10 mouse cellular contexts compared by ENCODE assay signal in genomic region chr14:31605514-31605913, GRCm38 (mm10). TPM values are rescaled to one million over a fixed set of nuclear protein-coding genes. Genes with fewer than 3 reads are reported as not detected.
DNase-seq lines count a peak whose midpoint lies in the region; ATAC-seq and TF ChIP-seq lines count a peak whose summit lies in the region.
"Had no signal": no experiment of that assay in that cellular context is flagged by ENCODE, and none has a peak within 500 bp of the region (broad histone marks: within the 10 kb centered on the region; RNA-seq: fewer than 3 reads in every experiment).

No protein-coding gene starts in this region.

- H3K4me2 ChIP-seq in kidney, postnatal 0 days (ENCODE audit: low read length) = no peak overlapping the region
- no peak overlapping the region for H3K4me2 ChIP-seq in kidney, embryonic 16.5 days (replicated peaks; ENCODE audit: low read depth, low read length)
- no peak overlapping the region for H3K4me2 ChIP-seq in liver, embryonic 14.5 days (ENCODE audit: low read depth)

- H3K27me3 ChIP-seq in kidney, postnatal 0 days (ENCODE audit: insufficient read depth, low read length) = no peaks in the 10 kb centered on the region
- no peaks in the 10 kb centered on the region for H3K27me3 ChIP-seq in kidney, embryonic 16.5 days (ENCODE audit: insufficient read depth, low read length)
- H3K27me3 ChIP-seq in E14TG2a.4 (ENCODE audit: insufficient read depth, low read length) = no peaks in the 10 kb centered on the region
- H3K27me3 ChIP-seq in liver, embryonic 14.5 days (ENCODE audit: control insufficient read depth, insufficient read depth, low read length) = no peaks in the 10 kb centered on the region

- H3K36me3 ChIP-seq in kidney, postnatal 0 days (ENCODE audit: insufficient read depth, low read length) = no peaks in the 10 kb centered on the region
- H3K36me3 ChIP-seq in kidney, embryonic 16.5 days (ENCODE audit: insufficient read depth, low read length) = no peaks in the 10 kb centered on the region
- H3K36me3 ChIP-seq in E14TG2a.4 (ENCODE audit: insufficient read depth, low read length) = no peaks in the 10 kb centered on the region
- no peaks in the 10 kb centered on the region for H3K36me3 ChIP-seq in liver, embryonic 14.5 days (replicated peaks; ENCODE audit: control insufficient read depth, insufficient read depth, low read depth)

- H3K9ac ChIP-seq in kidney, postnatal 0 days (ENCODE audit: low read depth, low read length) = no peak overlapping the region
- no peak overlapping the region for H3K9ac ChIP-seq in kidney, embryonic 16.5 days (replicated peaks; ENCODE audit: low read length)
- H3K9ac ChIP-seq in liver, embryonic 14.5 days (replicated peaks) = no peak overlapping the region

- no peaks in the 10 kb centered on the region for H3K4me1 ChIP-seq in kidney, postnatal 0 days (replicated peaks; ENCODE audit: insufficient read depth, low read length)
- H3K4me1 ChIP-seq in kidney, embryonic 16.5 days (ENCODE audit: insufficient read depth, low read length) = no peaks in the 10 kb centered on the region
- H3K4me1 ChIP-seq in E14TG2a.4 (replicated peaks; ENCODE audit: low read depth, low read length) = peaks cover 3% of the 10 kb centered on the region; the same call in 1 of the 2 replicates
- peaks cover 14 to 17% of the 10 kb centered on the region in 2 experiments for H3K4me1 ChIP-seq in liver, embryonic 14.5 days (replicated peaks; ENCODE audit: control insufficient read depth in 2 of 2, insufficient read depth in 2 of 2, low read length in 1 of 2)

- H3K27ac ChIP-seq in kidney, postnatal 0 days = no peak overlapping the region
- H3K27ac ChIP-seq in kidney, embryonic 16.5 days (ENCODE audit: low read length) = no peak overlapping the region
- no peak overlapping the region for H3K27ac ChIP-seq in liver, embryonic 14.5 days

- WGBS in kidney, postnatal 0 days = 50% methylated on average over 6 of the region's 6 CpGs
- 57% methylated on average over 6 of the region's 6 CpGs for WGBS in kidney, embryonic 16.5 days
- 52% methylated on average over 6 of the region's 6 CpGs for WGBS in liver, embryonic 14.5 days (ENCODE audit: insufficient replicate concordance)

- no peaks in the 10 kb centered on the region for H3K9me3 ChIP-seq in kidney, postnatal 0 days (replicated peaks; ENCODE audit: low read length)
- H3K9me3 ChIP-seq in kidney, embryonic 16.5 days (ENCODE audit: low read length) = no peaks in the 10 kb centered on the region
- H3K9me3 ChIP-seq in E14TG2a.4 (ENCODE audit: low read length) = no peaks in the 10 kb centered on the region
- no peaks in the 10 kb centered on the region for H3K9me3 ChIP-seq in liver, embryonic 14.5 days (ENCODE audit: control insufficient read depth, low read length)

- no peak overlapping the region for H3K4me3 ChIP-seq in kidney, postnatal 0 days (replicated peaks; ENCODE audit: low read depth, low read length)
- H3K4me3 ChIP-seq in kidney, embryonic 16.5 days (ENCODE audit: low read length) = no peak overlapping the region
- 0 out of 2 replicates have a peak overlapping the region, but pooled peaks have one; percentile 20 for H3K4me3 ChIP-seq in E14TG2a.4 (replicated peaks; ENCODE audit: low read length)
- no peak overlapping the region for H3K4me3 ChIP-seq in liver, embryonic 14.5 days (ENCODE audit: insufficient read depth in 1 of 2, low read depth in 2 of 2, low read length in 2 of 2)
- H3K4me3 ChIP-seq: erythroblast, embryonic 14.5 days had no signal

- ATAC-seq in CD4-positive, CD25-positive, alpha-beta regulatory T cell, adult 4 months = no peak
- no peak for ATAC-seq in kidney, postnatal 0 days (replicated peaks; ENCODE audit: low FRiP score, low read depth)
- ATAC-seq in kidney, embryonic 16.5 days (ENCODE audit: low FRiP score, low TSS enrichment) = no peak
- no peak for ATAC-seq in liver, embryonic 14.5 days (ENCODE audit: insufficient read depth)
- ATAC-seq: activated CD4-positive, CD25-positive, alpha-beta regulatory T cell, adult 4 months had no signal

- TF ChIP-seq EP300 in liver, embryonic 14.5 days (IDR thresholded peaks at IDR 0.05; ENCODE audit: low read depth) = no peak

- peak; percentile 50 for TF ChIP-seq CTCF in kidney, postnatal 0 days (IDR thresholded peaks at IDR 0.05; ENCODE audit: low read depth)
- TF ChIP-seq CTCF in E14TG2a.4 (conservative IDR thresholded peaks at IDR 0.05; ENCODE audit: low read length) = peak; percentile 45
- TF ChIP-seq CTCF in liver, embryonic 14.5 days (IDR thresholded peaks at IDR 0.05; ENCODE audit: low read depth) = peak; percentile 64

- peak; percentile 46 for DNase-seq in CD4-positive, CD25-positive, alpha-beta regulatory T cell, adult 2 months (ENCODE audit: low read depth, low spot score)
- no peak for DNase-seq in kidney, postnatal 0 days (ENCODE audit: low spot score)
- no peak for DNase-seq in liver, embryonic 14.5 days (ENCODE audit: low read depth in 3 of 3, low spot score in 3 of 3)
- no peak for DNase-seq in right cerebral cortex, postnatal 36 days (ENCODE audit: low spot score in 2 of 2)
- no peak for DNase-seq in right cerebral cortex, postnatal 14 days

RNA-seq across cellular contexts. Expression of gene Colq, which starts 14.4 kb away (rescaled TPM):
- 1 to 10 TPM; 5.6 to 8.5 TPM for polyA plus RNA-seq in CD4-positive, CD25-positive, alpha-beta regulatory T cell, adult 4 months (2017; shearing (Covaris generic))
- polyA plus RNA-seq in kidney, postnatal 0 days (2015; fragmentation: Nextera tagmentation; extraction: Ambion mirVana) = 1.3 TPM in 2 replicates
- 2.8 and 3.2 TPM in 2 replicates for polyA plus RNA-seq in kidney, embryonic 16.5 days (2015; fragmentation: Nextera tagmentation; extraction: Ambion mirVana)
- 0.02 and 0.04 TPM in 2 replicates for polyA plus RNA-seq in liver, embryonic 14.5 days (2012; rRNA removed)
- polyA plus RNA-seq in liver, embryonic 14.5 days (2014; fragmentation: Nextera tagmentation; extraction: Ambion mirVana) = 0.09 TPM in 1 of 2 replicates, not detected in the other
- polyA plus RNA-seq: erythroblast, embryonic 14.5 days had no signal

RNA-seq across cellular contexts. Expression of gene Gm49387, which starts 35.2 kb away (rescaled TPM):
- under 1 TPM in 1 of 2 experiments, not detected in 1; 0.62 TPM for polyA plus RNA-seq in CD4-positive, CD25-positive, alpha-beta regulatory T cell, adult 4 months (2017; shearing (Covaris generic))
- 2.9 TPM in 1 of 2 replicates, not detected in the other for polyA plus RNA-seq in kidney, postnatal 0 days (2015; fragmentation: Nextera tagmentation; extraction: Ambion mirVana)
- polyA plus RNA-seq in kidney, embryonic 16.5 days (2015; fragmentation: Nextera tagmentation; extraction: Ambion mirVana) = 7.3 and 8.0 TPM in 2 replicates
- polyA plus RNA-seq in liver, embryonic 14.5 days (2012; rRNA removed) = not detected in 2 replicates
- polyA plus RNA-seq in liver, embryonic 14.5 days (2014; fragmentation: Nextera tagmentation; extraction: Ambion mirVana) = 0.65 and 2.3 TPM in 2 replicates
- polyA plus RNA-seq: activated CD4-positive, CD25-positive, alpha-beta regulatory T cell, adult 4 months; erythroblast, embryonic 14.5 days had no signal

RNA-seq across cellular contexts. Expression of gene Btd, which starts 35.3 kb away (rescaled TPM):
- polyA plus RNA-seq in CD4-positive, CD25-positive, alpha-beta regulatory T cell, adult 4 months (2017; shearing (Covaris generic)) = 10 to 100 TPM; 27.1 to 29.5 TPM
- polyA plus RNA-seq in kidney, postnatal 0 days (2015; fragmentation: Nextera tagmentation; extraction: Ambion mirVana) = 60.6 and 64.5 TPM in 2 replicates
- polyA plus RNA-seq in kidney, embryonic 16.5 days (2015; fragmentation: Nextera tagmentation; extraction: Ambion mirVana) = 46.6 and 50.3 TPM in 2 replicates
- 7.6 and 12.9 TPM in 2 replicates for polyA plus RNA-seq in liver, embryonic 14.5 days (2012; rRNA removed)
- polyA plus RNA-seq in liver, embryonic 14.5 days (2014; fragmentation: Nextera tagmentation; extraction: Ambion mirVana) = 8.8 and 8.9 TPM in 2 replicates

RNA-seq across cellular contexts. Expression of gene Hacl1, which starts 35.6 kb away (rescaled TPM):
- 10 to 100 TPM; 33.3 to 37.9 TPM for polyA plus RNA-seq in CD4-positive, CD25-positive, alpha-beta regulatory T cell, adult 4 months (2017; shearing (Covaris generic))
- polyA plus RNA-seq in kidney, postnatal 0 days (2015; fragmentation: Nextera tagmentation; extraction: Ambion mirVana) = 68.9 and 76.3 TPM in 2 replicates
- 27.0 and 39.3 TPM in 2 replicates for polyA plus RNA-seq in kidney, embryonic 16.5 days (2015; fragmentation: Nextera tagmentation; extraction: Ambion mirVana)
- 3.5 and 7.4 TPM in 2 replicates for polyA plus RNA-seq in liver, embryonic 14.5 days (2012; rRNA removed)
- 10.7 and 13.3 TPM in 2 replicates for polyA plus RNA-seq in liver, embryonic 14.5 days (2014; fragmentation: Nextera tagmentation; extraction: Ambion mirVana)
